In the genomic region with DNA sequence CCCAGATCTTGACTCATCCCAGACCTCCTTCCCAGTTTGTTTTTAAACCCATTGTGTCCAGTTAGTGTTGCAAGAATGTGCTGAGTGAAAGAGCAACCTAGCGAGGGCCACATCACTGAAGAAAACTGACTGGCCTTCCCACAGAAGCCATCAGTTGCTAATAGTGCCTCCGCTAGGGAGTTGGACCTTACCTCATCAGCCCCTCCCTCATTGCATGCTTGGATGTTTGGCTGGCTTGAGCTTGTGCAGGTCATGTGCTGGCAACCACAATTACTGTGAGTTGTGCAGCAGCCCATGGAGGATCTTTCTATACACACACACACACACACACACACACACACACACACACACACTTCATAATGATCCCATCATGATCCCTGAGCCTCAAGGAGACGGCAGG, we compare ENCODE assay signal across 14 mouse cellular contexts.
"Had no signal": no experiment of that assay in that cellular context is flagged by ENCODE, and none has a peak within 500 bp of the region (broad histone marks: within the 10 kb centered on the region; RNA-seq: fewer than 3 reads in every experiment).

No protein-coding gene starts in this region.

- ATAC-seq: hindbrain, postnatal 0 days; intestine, embryonic 15.5 days; intestine, postnatal 0 days had no signal

- DNase-seq: gastrocnemius, postnatal 14 days; gastrocnemius, postnatal 36 days; heart, adult 18-20 months; heart, postnatal 10 days; kidney, adult 18-20 months; kidney, adult 8-10 months; kidney, postnatal 10 days; kidney, postnatal 25 days; kidney, postnatal 4 days; liver; liver, embryonic 13.5 days had no signal
